Mouse (Mus musculus) mature B cell (primary cell): ENCODE results near the gene St6galnac6.

Source experiments
- in situ Hi-C: fragments of 300-500 bp; cut with MboI; formaldehyde crosslinking; loops from 2 replicates; pipeline ENCODE4 v1.14.3; 2019

Gene St6galnac6

DNA sequence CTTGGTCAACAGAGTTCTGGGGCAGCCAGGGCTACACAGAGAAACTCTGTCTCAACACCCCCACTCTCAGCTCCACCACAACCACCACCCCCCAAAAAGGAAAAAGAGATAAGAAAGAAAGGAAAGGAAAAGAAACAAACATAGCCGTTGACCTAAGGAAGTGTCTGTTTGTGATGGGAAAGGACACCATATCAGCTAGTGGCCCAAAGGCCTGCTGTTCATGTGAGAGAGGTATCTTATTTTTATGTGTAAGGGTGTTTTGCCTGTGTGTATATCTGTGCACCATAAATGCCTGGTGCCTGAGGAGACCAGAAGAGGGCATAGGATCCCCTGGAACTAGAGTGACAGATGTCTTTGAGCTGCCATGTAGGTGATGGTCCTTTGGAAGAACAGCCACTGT lies 40.1 kb downstream of the St6galnac6 start:
- in situ Hi-C loops, result no loop called here

DNA sequence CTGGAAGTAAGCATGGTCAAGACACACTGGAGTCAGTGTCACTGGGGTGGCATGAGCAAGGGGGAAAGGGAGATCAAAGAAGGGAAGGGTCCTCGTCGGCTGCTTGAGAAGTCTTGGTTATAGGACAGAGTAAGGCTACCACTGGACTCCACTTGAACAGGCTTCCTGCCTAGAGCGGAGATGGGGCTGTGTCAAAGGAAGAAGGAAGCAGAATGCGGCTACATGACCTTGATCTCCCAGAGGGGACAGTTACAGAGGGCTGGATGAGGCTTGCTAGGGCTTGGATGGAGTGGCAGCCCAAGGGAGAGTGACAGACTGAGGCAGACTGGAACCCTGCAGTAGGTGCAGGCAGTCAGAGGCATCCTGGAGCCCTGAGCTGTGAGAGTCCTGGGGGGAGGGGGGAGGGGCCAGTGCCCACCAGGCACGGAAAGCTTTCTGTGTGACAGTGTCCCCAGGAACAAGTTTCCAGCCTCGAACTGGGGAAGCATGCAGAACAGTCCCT lies 41.1 kb downstream of the St6galnac6 start:
- in situ Hi-C loops, result no loop called here

DNA sequence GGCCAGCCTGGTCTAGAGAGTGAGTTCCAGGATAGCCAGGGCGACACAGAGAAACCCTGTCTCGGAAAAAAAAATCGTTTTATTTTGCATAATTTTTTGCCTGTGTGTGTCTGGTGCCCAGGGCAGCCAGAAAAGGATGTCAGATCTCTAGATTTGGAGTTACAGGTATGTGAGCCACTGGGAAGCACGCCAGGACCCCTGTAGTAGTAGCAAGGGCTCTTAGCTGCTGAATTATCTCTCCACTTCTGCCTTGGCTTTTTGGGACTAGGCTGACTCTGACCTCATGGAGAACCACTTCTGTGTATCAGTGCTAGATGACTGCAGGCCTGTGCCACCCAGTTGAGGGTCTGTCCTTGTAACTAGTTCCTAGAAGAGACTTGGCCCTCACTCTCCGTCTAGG lies 42.3 kb downstream of the St6galnac6 start:
- in situ Hi-C loops, result no loop called here

GRCm38 (mm10) chr2:32642813-32643212 lies 43.3 kb downstream of the St6galnac6 start:
- in situ Hi-C loops, result no loop called here

GRCm38 (mm10) chr2:32644083-32644482 lies 44.6 kb downstream of the St6galnac6 start:
- in situ Hi-C loops, result no loop called here

DNA sequence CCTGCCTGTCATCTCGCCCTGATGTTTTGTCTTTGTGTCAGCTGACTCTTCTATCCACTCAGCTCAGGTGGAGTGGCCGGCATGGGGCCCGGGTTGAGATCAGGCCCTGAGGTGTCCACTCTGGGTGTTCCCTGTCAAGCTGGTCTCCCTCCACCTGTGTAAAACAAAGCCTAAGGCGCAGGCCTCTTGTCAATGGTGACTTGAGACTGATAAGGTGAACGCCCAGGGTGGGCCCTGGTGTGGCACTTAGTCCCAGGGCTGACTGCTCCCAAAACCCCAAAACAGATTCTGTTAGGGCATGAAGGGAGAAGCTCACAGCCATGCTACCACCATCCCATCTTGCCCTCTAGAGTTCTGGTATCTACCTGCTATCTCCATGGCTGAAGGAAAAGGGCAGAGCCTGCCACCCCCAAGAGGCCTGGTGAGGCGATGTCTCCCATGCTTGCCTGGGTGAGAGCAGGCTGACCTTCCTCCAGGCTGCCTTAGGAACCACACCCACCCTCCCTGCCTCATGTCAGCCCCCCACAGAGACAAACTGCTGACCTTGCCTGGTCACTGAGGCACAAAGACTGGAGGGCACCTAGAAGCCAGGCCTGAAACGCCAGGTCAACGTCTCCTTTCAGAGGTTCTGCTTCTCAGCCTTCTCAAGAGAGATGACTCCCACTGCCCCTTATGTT lies 45.4 kb downstream of the St6galnac6 start:
- in situ Hi-C loops, result no loop called here

DNA sequence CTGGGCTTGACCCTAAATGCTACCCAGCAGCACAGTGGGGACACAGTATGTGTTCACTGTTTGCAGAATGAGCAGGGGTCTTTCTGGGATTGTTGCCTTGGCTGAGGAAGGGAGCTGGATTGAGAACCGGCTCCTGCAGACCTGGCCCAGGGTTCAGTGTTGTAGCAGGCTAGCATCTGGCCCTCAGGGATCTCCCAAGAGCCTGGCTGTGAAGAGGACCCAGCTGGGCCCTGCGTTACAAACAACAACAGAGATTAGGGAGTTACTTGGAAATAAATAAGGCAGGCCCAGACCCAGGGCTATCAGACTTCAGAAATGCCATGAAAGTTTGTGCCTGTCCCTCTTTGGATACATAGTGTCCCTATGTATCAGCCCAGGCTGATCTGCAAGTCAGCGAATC lies 46.1 kb downstream of the St6galnac6 start:
- in situ Hi-C loops, result no loop called here

- in situ Hi-C loops, result no loop called here
These were observed 47.0 kb downstream of the St6galnac6 start, which contains the start of gene Eng for GRCm38 (mm10) chr2:32646379-32647056. Eng (plus strand) TSS chr2:32646595.

DNA sequence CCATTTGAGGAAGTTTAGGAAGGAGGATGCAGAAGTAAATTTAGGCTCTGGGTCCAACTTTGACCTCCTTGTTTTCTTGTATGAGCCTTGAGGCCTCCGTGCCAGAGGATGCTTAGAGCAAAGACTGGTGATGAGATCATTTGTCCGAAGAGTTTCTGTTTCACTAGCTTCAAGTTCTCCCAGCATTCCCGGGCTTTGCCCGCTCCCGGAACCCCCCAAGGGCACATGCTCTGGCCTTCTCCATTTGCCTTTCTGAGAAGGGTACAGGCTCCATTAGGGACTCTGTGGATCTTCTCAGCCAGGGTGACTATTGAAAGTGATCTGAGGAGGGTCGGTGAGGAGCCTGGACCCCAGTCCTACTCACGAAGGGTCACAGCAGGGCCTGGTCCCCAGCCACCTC lies 47.9 kb downstream of the St6galnac6 start:
- in situ Hi-C loops, result no loop called here

DNA sequence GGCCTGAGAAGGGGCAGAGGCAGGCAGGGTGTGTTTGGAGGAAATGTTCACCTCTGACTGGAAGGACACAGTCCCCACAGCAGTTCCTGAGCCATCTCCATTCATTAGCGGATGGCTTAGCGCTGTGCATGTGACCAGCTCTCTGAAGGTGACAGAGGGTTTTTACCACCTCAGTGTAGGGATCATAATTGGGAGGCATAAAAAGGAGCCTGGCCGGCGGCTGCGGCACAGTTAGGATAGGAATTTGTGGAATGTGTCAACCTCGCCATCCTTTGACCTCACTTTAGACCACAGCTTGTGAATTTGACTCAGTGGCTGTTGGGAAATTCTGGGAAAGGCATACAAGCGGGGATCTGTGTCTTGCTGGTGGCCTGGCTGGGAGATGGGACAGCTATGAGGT lies 54.3 kb downstream of the St6galnac6 start:
- in situ Hi-C loops, result no loop called here

- in situ Hi-C loops, result no loop called here
These were observed 55.4 kb downstream of the St6galnac6 start for GRCm38 (mm10) chr2:32654743-32655393.

DNA sequence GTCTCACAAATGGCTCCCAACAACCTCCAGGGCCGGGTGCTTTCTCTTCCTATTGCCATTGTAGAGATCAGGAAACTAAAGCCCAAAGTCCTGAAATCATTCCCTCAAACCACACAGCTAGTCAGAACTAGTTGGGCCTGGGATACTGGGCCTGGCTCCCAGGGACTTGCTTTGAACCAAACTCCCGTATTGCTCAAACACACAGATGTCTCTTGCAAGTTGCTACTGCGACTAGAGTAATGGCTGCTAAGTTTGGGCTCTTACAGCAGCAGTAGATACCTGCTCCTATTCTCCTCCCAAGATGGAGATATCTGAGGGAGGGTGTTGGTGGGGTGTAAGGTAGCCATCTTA lies 55.9 kb downstream of the St6galnac6 start:
- in situ Hi-C loops, result no loop called here

- in situ Hi-C loops, result no loop called here
These were observed 56.3 kb downstream of the St6galnac6 start for GRCm38 (mm10) chr2:32655826-32656225.

- in situ Hi-C loops, result no loop called here
These were observed 59.4 kb downstream of the St6galnac6 start for GRCm38 (mm10) chr2:32658873-32659272.

GRCm38 (mm10) chr2:32661509-32662107 lies 62.1 kb downstream of the St6galnac6 start:
- in situ Hi-C loops, result no loop called here

- in situ Hi-C loops, result no loop called here
These were observed 62.8 kb downstream of the St6galnac6 start for GRCm38 (mm10) chr2:32662291-32662690.

DNA sequence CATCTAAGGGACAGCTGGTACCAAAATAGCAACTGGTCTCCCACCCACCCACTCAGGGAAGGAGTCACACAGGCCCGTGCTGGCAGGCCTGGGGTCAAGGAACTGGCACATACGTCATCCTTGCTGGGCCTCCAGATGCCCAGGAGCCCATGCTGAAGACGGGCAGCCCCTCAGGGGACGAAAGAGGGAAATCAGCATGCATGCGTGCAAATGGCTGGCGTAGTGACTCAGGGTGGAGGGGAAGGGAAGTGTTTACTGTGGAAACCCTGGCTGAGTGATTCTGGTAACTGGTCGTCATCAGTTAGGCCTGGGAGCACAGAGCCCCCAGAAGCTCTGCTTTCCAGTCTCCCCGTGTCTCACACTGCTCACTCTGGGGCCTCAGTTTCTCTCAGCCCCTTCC lies 65.8 kb downstream of the St6galnac6 start:
- in situ Hi-C loops, result no loop called here

GRCm38 (mm10) chr2:32665853-32666252 lies 66.3 kb downstream of the St6galnac6 start:
- in situ Hi-C loops, result no loop called here

- in situ Hi-C loops, result no loop called here
These were observed 68.3 kb downstream of the St6galnac6 start for GRCm38 (mm10) chr2:32667775-32668174.

GRCm38 (mm10) chr2:32668176-32668575 lies 68.7 kb downstream of the St6galnac6 start:
- in situ Hi-C loops, result no loop called here

- in situ Hi-C loops, result no loop called here
These were observed 70.4 kb downstream of the St6galnac6 start for GRCm38 (mm10) chr2:32669876-32670275.
